Mouse (Mus musculus): ENCODE data around the gene Cacna1e. TPM values are rescaled to one million over a fixed set of nuclear protein-coding genes. Genes with fewer than 3 reads are reported as not detected.

Cacna1e gene
- total RNA-seq, 2 experiments from 2014 or later: 0.05 to 0.44 TPM

DNA sequence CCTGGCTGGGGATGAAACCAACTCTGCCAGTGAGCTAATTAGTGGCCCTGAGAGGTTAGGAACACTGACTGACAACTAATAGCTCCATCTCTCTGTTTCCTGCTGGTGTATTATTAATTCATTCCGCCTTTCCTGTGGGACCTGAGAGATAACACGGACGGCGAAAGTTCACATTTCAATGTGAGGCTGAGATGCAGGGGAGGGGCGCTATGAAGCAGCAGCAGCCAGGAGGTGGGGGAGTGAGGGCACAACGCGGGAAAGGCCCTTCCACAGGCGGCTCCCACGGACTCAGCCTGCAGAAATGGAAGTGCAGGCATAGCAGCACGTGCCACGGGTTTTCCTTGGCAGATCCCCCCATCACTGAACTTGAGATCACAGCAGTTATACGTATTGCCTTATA lies 99.4 kb downstream of the Cacna1e start:
- no peak for DNase-seq

DNA sequence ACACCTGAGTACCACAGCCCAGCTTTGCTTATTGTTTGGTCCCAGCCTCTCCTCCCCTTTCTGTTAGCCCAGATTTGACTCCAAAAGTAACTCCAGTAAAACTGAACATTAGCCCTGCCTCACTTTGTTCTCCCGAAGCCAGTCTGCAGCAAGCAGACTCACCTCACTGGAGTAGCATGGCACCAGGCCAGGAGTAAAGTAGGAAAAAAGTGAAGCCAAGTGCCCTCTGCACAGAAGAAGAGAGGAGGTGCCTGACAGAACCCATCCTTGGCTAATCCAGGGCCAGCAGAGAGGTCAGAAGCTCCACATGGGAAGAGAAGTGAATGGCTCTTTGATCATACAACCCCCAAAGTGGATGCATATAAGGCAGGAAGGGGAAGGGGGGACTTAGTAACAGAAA lies 100.8 kb downstream of the Cacna1e start:
- DNase-seq: no peak

- no peak for DNase-seq
Measured at GRCm38 (mm10) chr1:154779908-154780514, 104.3 kb downstream of the Cacna1e start.

GRCm38 (mm10) chr1:154776344-154776743 lies 108.0 kb downstream of the Cacna1e start:
- no peak for DNase-seq

GRCm38 (mm10) chr1:154774468-154774867 lies 109.8 kb downstream of the Cacna1e start:
- no peak for DNase-seq

GRCm38 (mm10) chr1:154771111-154771510 lies 113.2 kb downstream of the Cacna1e start:
- no peak for DNase-seq

- DNase-seq: no peak
Measured at GRCm38 (mm10) chr1:154770542-154770941, 113.8 kb downstream of the Cacna1e start.

- no peak for DNase-seq
Measured at GRCm38 (mm10) chr1:154763132-154763531, 121.2 kb downstream of the Cacna1e start.

- DNase-seq: no peak
Measured at GRCm38 (mm10) chr1:154752081-154752480, 132.2 kb downstream of the Cacna1e start.

DNA sequence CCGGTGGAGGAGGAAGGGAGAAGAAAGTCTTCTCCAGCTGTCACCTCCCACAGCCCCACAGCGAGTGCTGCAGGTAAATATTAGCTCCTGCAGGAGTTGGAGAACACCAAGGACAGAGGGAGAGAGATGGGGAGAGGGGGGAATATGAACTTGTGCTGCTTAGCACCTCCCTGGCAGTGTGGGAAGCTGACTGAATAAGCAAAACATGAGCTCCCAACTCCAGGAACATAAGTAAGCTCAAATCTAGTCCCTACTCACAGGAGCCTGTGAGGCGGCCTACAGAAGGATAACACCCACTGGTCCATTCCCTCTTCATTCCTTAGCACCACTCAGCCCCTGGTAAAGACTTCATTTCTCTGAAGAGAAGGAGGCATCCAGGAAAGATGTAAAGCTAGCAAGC lies 135.8 kb downstream of the Cacna1e start:
- DNase-seq: no peak

GRCm38 (mm10) chr1:154745241-154745640 lies 139.1 kb downstream of the Cacna1e start:
- DNase-seq: no peak

DNA sequence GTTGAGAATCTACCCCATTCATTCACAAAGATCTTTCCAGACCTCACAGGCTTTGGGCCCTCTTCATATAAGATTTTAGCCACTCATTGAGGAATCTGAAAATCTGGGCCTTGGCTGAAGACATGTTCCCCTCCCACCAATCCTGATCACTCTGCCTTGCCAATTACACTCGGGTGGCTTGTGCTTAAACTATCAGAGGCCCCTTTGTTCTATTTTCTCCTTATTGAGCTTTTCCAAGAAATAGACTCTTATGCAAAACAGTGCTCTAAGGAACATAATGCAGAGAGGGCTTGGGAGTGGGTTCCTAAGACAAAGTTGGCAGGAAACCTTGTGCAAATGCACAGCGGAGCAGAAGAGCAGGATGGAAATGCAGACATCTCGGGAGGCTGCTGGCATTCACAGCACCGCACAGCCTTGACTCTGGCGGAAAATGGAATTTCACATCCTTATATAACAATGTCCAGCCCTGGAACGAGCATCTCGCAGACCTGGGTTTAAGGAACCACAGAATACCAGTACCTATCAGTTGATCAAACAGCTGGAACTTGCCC lies 153.8 kb downstream of the Cacna1e start:
- DNase-seq: no peak

DNA sequence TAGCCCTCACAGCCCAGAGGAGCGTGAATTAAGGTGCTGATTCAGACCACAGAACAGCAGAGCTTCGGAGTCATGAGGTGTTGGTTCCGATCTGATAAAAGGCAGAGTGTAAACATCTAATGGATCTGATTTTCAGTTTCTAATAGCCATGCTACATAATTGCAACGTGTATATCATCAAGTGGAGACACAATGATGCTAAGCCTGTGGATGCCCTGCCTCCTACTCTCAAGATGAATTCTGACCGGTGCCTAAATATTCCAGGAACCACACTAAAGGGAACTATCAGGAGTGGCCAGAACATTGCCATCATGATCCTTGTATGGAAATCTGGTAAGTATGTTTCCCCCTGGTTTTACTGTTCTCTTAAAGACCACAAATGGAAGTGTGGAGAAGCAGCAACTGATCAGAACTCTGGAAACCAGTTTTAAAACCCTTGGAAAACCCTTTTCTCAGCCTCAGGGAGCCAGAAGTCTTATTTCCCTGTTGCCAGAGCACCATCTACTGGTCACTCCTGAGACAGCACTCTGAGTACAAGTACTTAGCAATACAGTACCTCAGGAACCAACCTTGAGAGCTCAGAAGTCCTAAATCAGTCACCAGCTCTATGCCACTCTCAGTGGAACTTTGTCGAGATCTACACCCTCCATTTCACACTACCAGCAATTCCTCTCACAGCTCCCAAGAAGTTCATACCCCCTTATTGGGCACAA lies 154.9 kb downstream of the Cacna1e start:
- DNase-seq: peak; percentile 42 to 85

DNA sequence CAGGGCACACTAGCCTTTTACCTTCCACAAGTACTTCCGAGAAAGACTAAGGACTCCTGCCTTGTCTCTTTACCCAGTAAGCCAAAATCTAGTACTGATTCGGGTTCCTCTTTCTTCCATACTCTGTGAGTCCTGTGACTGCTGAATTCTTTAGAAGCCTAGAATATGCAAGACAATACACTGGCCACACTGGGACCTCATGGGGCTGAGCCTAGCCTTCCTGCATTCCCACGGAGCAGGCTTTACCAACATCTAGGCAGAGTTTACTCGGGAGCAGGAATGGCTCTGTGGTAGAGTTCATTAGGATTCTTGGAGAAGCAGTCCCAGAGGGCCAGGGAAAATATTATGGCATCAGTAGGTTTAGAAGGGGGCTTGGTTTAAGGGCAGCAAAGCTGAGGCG lies 155.6 kb downstream of the Cacna1e start:
- no peak for DNase-seq

DNA sequence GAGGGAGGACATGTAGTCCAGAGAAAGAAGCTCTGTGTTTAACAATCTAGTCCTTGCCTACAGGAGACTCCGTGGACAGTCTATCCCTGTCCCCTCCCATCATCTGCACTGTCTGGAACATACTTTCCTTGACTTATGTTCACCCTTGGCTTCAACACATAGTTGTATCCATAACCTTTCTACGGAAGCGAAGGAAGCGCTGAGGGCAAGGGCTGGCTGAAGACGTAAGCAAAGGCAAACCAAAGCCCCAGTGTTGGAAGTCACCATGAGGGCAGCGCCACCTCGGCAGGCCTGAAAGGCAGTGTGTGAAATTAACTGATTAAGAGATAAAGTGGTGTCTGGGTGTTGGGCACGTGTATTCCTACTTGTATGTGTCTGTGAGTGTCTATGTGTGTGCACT lies 156.6 kb downstream of the Cacna1e start:
- DNase-seq: no peak

- no peak for DNase-seq
Measured at GRCm38 (mm10) chr1:154726361-154727161, 157.7 kb downstream of the Cacna1e start.

DNA sequence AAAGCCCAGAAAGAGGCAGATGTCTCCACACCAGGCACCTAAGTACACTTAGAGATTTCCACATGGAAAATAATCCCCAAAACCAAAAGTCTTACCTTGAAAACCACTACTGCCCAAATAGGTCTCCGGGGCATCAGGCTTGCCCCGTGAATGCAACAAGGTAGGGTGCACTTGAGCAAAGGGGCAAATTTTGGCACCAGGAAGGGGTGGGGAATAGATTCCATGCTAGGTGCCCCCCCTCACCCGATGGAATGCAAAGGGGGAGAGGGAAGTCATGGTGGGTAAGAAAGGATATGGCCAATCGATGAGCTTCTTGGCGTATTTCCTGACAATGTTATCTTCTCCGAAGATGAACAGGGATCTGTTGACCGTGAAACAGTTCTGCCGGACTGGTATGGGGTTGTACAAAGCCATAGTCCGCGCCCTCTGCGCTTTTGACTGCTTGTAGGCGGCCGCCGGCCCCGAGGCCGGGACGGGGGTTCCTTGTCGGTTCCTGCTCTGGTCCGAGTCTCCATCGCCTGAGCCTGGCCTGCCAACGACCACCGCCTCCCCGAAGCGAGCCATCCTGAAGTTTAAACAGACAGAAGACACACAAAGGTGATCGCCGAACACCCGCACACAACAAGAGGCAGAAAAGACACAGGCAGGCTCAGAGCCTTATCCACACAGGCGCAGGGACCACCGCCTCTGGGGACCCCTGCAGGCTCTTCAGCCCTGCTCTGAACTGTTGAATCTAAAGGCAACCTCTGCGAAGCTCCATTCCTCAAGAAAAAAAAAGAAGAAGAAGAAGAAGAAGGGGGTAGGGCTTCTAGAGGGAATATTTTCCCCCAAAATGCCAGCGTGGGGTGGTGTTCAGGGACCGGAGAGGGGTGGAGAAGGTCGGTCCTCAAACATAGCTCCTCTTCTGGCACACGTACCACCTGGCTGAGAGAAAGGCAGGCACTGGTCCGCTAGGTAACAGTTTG lies 158.7 kb downstream of the Cacna1e start:
- DNase-seq: no peak

DNA sequence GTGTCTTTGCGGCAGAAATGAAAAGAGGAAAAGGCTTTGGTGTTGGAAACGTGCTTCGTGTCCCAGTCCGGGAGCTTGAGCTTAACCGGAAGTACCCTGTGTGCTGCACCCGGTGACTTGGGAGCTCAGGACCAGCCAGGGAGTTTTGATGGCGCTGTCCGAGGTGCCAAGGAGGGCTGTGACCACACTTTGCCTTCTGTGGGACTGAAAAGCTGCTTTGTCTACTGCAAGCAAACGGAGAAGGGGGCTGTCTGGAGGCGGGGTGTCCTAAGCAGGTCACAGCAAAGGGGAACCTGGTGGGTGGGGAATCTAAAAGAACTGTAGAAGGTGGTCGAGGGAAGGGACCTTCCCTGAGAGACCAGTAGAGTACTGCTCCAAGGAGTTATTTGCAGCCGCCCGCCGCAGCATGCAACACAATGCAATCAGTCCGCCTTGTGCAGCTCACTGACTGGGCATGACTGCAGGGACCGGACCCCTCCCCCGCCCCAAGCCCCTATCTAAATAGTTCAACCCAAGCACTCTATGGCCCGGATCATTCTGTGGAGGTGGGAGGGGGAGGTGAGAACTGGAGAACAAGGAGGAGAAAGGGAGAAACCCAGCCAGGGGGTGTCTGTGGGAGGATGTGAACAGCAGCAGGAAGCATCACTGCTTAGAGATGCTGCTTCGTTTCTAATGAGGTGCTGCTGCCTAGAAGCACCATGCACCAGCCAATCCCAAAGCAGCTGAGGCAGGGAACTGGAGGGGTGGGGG lies 160.6 kb downstream of the Cacna1e start:
- no peak for DNase-seq

DNA sequence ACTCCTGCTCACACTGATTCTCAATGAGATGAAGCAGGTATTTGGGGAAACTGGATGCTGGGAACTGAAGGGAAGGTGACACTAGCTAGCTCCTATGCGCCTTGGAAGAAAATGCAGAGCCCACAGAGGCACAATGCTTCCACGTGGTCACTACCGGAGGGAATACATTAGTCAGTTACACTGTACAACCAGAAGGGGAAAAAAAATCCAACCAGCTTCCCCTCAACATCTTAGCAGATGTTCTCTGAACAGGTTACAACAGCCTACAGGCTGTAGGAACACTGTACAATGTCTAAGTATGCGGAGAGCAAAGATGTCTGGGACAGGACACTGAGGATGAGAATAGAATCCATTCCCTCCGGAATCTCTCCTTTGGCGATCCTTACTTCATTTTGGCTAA lies 161.2 kb downstream of the Cacna1e start:
- no peak for DNase-seq

GRCm38 (mm10) chr1:154715596-154715995 lies 168.7 kb downstream of the Cacna1e start:
- DNase-seq: no peak

GRCm38 (mm10) chr1:154712747-154713146 lies 171.6 kb downstream of the Cacna1e start:
- DNase-seq: no peak
